Mouse (Mus musculus) cerebellum, adult 2 months (tissue): ENCODE results near the gene B3galt6.

ENCODE experiments used
- CTCF ChIP-seq: fragments of 200-500 bp; IDR thresholded peaks from 2 replicates; pipeline ENCODE4 v1.5.1; 2011; ENCODE audit warnings: low read depth, mild to moderate bottlenecking, control low read depth, low read length, moderate library complexity, borderline replicate concordance; ENCODE audit not compliant: insufficient read depth
- POLR2A ChIP-seq: fragments of 200-500 bp; IDR thresholded peaks from 2 replicates; pipeline ENCODE4 v1.6.1; 2011; ENCODE audit warnings: low read length, control low read depth, borderline replicate concordance; ENCODE audit not compliant: insufficient read depth

DNA sequence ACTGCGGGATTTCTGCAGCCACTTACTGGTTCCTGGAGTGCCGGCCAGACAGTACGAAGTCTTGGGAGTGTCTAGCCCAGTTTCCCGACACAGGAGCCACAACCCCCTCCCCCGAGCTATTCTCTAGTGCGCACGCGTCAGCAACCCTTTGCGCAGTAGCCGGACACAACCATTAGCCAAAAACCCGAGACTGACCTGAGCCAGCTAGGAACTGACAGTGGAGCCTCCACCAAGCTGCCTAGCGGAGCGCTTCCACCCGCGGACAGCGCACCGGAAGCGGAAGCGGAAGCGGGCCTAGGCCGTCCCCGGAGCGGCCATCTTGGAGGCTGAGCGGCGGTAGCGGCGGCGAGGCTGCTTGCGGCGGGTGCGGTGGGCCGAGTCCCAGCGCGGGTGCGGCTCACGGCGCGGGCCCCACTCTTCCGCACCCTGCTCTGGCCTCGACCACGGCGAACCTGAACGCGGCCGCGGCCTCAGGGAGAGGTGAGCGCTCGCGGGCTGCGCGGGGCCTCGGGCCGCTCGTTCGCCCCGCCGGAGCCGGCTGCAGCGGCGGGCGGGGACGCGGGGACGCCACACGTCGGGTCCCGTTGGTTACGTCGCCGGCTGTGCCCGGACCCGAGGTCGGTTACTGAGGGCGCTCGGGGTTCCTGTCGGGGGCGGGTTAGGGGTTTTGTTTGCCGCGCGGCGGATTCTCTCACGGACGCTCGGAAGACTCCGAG lies 48.8 kb downstream of the B3galt6 start, which contains the start of gene Ube2j2:
- TF ChIP-seq POLR2A (peak; percentile 84; the same call in 1 of the 2 replicates), CTCF (no peak)
